Mouse (Mus musculus): ENCODE results near the gene B4galnt2.
"Not testable (repeated sequence)": the region's sequence is repeated elsewhere in the genome, so short reads cannot be mapped to it uniquely, and the experiment has no call there.

B4galnt2 gene

GRCm38 (mm10) chr11:95890462-95891051 is 24.1 kb downstream of the B4galnt2 start:
- DNase-seq, result no peak

GRCm38 (mm10) chr11:95879861-95880260 is 34.8 kb downstream of the B4galnt2 start:
- not testable (repeated sequence) for DNase-seq

- DNase-seq, result no peak
These were observed 38.4 kb downstream of the B4galnt2 start for GRCm38 (mm10) chr11:95876296-95876695.

- no peak for DNase-seq
These were observed 38.9 kb downstream of the B4galnt2 start for GRCm38 (mm10) chr11:95875804-95876203.

- DNase-seq, result no peak
These were observed 44.7 kb downstream of the B4galnt2 start for GRCm38 (mm10) chr11:95869918-95870470.

GRCm38 (mm10) chr11:95869442-95869841 is 45.2 kb downstream of the B4galnt2 start:
- DNase-seq, result no peak

- no peak for DNase-seq
These were observed 53.3 kb downstream of the B4galnt2 start for GRCm38 (mm10) chr11:95861397-95861796.

GRCm38 (mm10) chr11:95860071-95860490 is 54.6 kb downstream of the B4galnt2 start:
- DNase-seq, result no peak

- DNase-seq, result peak; percentile 63
These were observed 55.2 kb downstream of the B4galnt2 start for GRCm38 (mm10) chr11:95859468-95859855.

- DNase-seq, result peak; percentile 98
These were observed 55.9 kb downstream of the B4galnt2 start for GRCm38 (mm10) chr11:95858528-95859467.

GRCm38 (mm10) chr11:95857716-95858527 is 56.8 kb downstream of the B4galnt2 start:
- peak; percentile 56 for DNase-seq

- no peak for DNase-seq
These were observed 57.4 kb downstream of the B4galnt2 start for GRCm38 (mm10) chr11:95857306-95857705.

GRCm38 (mm10) chr11:95853684-95854083 is 61.0 kb downstream of the B4galnt2 start:
- DNase-seq, result peak; percentile 39

- no peak for DNase-seq
These were observed 63.8 kb downstream of the B4galnt2 start for GRCm38 (mm10) chr11:95850898-95851297.

- DNase-seq, result no peak
These were observed 69.8 kb downstream of the B4galnt2 start for GRCm38 (mm10) chr11:95844935-95845334.

- no peak for DNase-seq
These were observed 71.2 kb downstream of the B4galnt2 start for GRCm38 (mm10) chr11:95843421-95843950.

GRCm38 (mm10) chr11:95842953-95843352 is 71.7 kb downstream of the B4galnt2 start:
- no peak for DNase-seq

- peak; percentile 71 for DNase-seq
These were observed 72.5 kb downstream of the B4galnt2 start, which contains the start of gene Abi3 for GRCm38 (mm10) chr11:95842074-95842681. TSS of gene Abi3 (minus strand) at chr11:95842476.

GRCm38 (mm10) chr11:95841498-95841830 is 73.2 kb downstream of the B4galnt2 start:
- no peak for DNase-seq

- no peak for DNase-seq
These were observed 73.8 kb downstream of the B4galnt2 start for GRCm38 (mm10) chr11:95840694-95841497.

Data from layer of hippocampus, adult 9-11 months (tissue).